Mouse (Mus musculus) kidney, embryonic 15.5 days (tissue): ENCODE results near the gene Gls. TPM values are rescaled to one million over a fixed set of nuclear protein-coding genes. Genes with fewer than 3 reads are reported as not detected.

Source experiments
- ATAC-seq: fragments of 200-750 bp; cut with Nextera tagmentation; replicated peaks from 2 replicates; pipeline ENCODE4 v1.8.0; 2017; ENCODE audit warnings: moderate TSS enrichment; ENCODE audit not compliant: low FRiP score
- H3K27ac ChIP-seq: fragments of 300-500 bp; sonication (generic); 2 replicates; pipeline ENCODE4 v1.5.1; 2015; ENCODE audit warnings: mild to moderate bottlenecking, inconsistent platforms
- H3K27me3 ChIP-seq: fragments of 300-500 bp; sonication (generic); 2 replicates; pipeline ENCODE4 v1.6.1; 2015; ENCODE audit warnings: inconsistent platforms
- H3K36me3 ChIP-seq: fragments of 300-500 bp; sonication (generic); 2 replicates; pipeline ENCODE4 v1.6.1; 2015; ENCODE audit warnings: inconsistent platforms
- H3K4me1 ChIP-seq: fragments of 300-500 bp; sonication (generic); 2 replicates; pipeline ENCODE4 v1.6.1; 2015; ENCODE audit warnings: inconsistent platforms
- H3K4me2 ChIP-seq: fragments of 300-500 bp; sonication (generic); 2 replicates; pipeline ENCODE4 v1.6.1; 2015; ENCODE audit warnings: moderate library complexity, mild to moderate bottlenecking, inconsistent platforms
- H3K4me3 ChIP-seq: fragments of 300-500 bp; sonication (generic); replicated peaks from 2 replicates; pipeline ENCODE4 v1.5.1; 2015; ENCODE audit warnings: mild to moderate bottlenecking, inconsistent platforms
- H3K9ac ChIP-seq: fragments of 300-500 bp; sonication (generic); 2 replicates; pipeline ENCODE4 v1.6.1; 2015; ENCODE audit warnings: mild to moderate bottlenecking, inconsistent platforms
- H3K9me3 ChIP-seq: fragments of 300-500 bp; sonication (generic); replicated peaks from 2 replicates; pipeline ENCODE4 v1.6.1; 2016; ENCODE audit warnings: inconsistent platforms
- WGBS: fragments of 180-500 bp; shearing (Covaris S2); methylation state at CpG from one replicate; pipeline ENCODE4 v1.1.7; 2015; ENCODE audit warnings: mixed read lengths; 5-methylcytosine and 5-hydroxymethylcytosine counted together
- polyA plus RNA-seq: library from polyadenylated mRNA; unstranded; fragments of >200 nt; fragmentation: Nextera tagmentation; extraction: Ambion mirVana; gene quantifications from 2 replicates; pipeline ENCODE4 v1.2.1, GENCODE M21; 2015

The Gls gene
- polyA plus RNA-seq, 1 experiment from 2014 or later = 23.4 TPM

GRCm38 (mm10) chr1:52140534-52140933, 92.5 kb downstream of the Gls start:
- no peak overlapping the region for H3K4me3 ChIP-seq
- no peak overlapping the region for H3K9ac ChIP-seq
- H3K27me3 ChIP-seq = no peaks in the 10 kb centered on the region
- no peak overlapping the region for H3K4me2 ChIP-seq
- H3K27ac ChIP-seq = no peak overlapping the region
- peaks cover 13% of the 10 kb centered on the region for H3K36me3 ChIP-seq
- H3K4me1 ChIP-seq = 0 out of 2 replicates have a peak, but pooled peaks cover 17% of the 10 kb centered on the region
- H3K9me3 ChIP-seq = no peaks in the 10 kb centered on the region
- ATAC-seq = no peak
- 54% methylated on average over 9 of the region's 9 CpGs for WGBS

DNA sequence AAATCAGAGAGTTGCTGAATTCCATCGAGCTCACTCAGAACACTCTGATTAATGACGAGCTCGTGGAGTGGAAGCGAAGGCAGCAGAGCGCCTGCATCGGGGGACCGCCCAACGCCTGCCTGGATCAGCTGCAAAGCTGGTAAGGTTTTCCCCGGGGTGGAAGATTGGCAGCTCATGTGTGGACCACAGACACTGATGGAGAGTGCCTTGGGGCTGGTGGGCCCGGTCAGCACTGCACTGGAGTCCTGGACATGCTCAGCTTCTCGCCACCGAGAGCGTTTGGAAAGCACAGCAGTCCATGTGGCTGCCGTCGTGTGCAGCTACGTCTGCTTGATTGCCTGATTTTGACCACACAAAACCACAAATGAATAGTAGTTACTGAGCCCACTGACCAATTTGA, 95.7 kb downstream of the Gls start:
- no peak for ATAC-seq
- Histone ChIP-seq H3K4me2 (no peak overlapping the region), H3K27me3 (no peaks in the 10 kb centered on the region), H3K4me3 (no peak overlapping the region), H3K27ac (no peak overlapping the region), H3K9me3 (no peaks in the 10 kb centered on the region), H3K4me1 (0 out of 2 replicates have a peak, but pooled peaks cover 7% of the 10 kb centered on the region), H3K36me3 (peaks cover 19% of the 10 kb centered on the region), H3K9ac (no peak overlapping the region)
- WGBS = 82% methylated on average over 16 of the region's 16 CpGs

- H3K27ac ChIP-seq = no peak overlapping the region
- no peaks in the 10 kb centered on the region for H3K9me3 ChIP-seq
- no peak for ATAC-seq
- peaks cover 13% of the 10 kb centered on the region for H3K36me3 ChIP-seq
- no peaks in the 10 kb centered on the region for H3K27me3 ChIP-seq
- H3K4me3 ChIP-seq = no peak overlapping the region
- WGBS = 84% methylated on average over 8 of the region's 8 CpGs
- no peak overlapping the region for H3K4me2 ChIP-seq
- no peaks in the 10 kb centered on the region for H3K4me1 ChIP-seq
- H3K9ac ChIP-seq = no peak overlapping the region
These were observed 99.8 kb downstream of the Gls start for GRCm38 (mm10) chr1:52133254-52133653.

DNA sequence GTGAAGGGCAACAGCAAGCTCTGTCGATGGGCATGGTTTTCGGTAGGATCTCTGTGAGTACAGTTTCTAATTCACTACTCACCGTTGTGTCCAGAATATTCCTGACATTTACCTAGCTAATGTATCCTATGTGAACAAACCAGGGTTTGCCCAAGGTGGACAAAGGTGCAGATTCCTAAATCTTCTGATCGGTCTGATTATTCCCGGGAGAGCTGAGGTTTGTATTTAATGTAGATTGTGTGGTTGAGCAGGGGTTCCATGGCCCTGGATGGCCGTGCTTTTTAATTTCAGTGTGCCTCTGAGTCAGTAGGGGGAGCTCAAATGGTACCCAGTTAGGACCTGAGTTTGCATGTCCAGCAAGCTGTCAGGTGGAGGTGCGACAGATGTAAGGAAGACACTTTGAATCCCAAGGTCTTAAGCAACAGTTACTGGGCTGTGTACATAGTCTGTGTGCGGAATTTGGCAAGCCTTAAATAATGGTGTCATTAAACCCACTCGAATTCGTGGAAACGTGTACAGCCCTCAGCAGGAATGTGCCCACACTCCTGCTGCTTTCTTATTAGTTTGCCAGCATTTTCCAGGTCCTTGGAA, 101.2 kb downstream of the Gls start:
- H3K9me3 ChIP-seq = no peaks in the 10 kb centered on the region
- H3K27ac ChIP-seq = no peak overlapping the region
- no peak overlapping the region for H3K9ac ChIP-seq
- ATAC-seq = no peak
- no peak overlapping the region for H3K4me2 ChIP-seq
- H3K36me3 ChIP-seq = peaks cover 10% of the 10 kb centered on the region
- WGBS = 82% methylated on average over 11 of the region's 11 CpGs
- H3K27me3 ChIP-seq = no peaks in the 10 kb centered on the region
- H3K4me1 ChIP-seq = no peaks in the 10 kb centered on the region
- no peak overlapping the region for H3K4me3 ChIP-seq

DNA sequence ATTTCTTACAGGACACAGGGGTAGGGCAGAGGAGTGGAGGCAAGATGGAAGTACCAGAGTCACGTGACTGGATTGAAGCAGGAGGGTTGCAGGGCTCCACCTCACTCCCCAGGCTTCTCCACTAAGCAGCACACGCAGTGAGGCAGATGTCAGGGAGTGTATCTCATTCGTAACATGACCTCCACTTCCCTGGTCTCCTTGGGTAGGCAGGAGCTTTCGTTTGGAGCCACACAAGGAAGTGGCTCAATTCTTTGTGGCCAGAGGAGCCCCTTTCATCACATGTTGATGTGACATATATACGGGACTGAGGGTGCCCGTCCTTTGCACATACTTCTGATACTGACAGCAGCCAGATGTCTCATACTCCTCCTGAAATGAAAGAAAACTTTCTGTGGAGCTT, 103.2 kb downstream of the Gls start:
- H3K27ac ChIP-seq = no peak overlapping the region
- H3K4me1 ChIP-seq = no peaks in the 10 kb centered on the region
- 44% methylated on average over 6 of the region's 6 CpGs for WGBS
- no peaks in the 10 kb centered on the region for H3K9me3 ChIP-seq
- peaks cover 17% of the 10 kb centered on the region for H3K36me3 ChIP-seq
- no peak overlapping the region for H3K4me2 ChIP-seq
- H3K4me3 ChIP-seq = no peak overlapping the region
- H3K27me3 ChIP-seq = no peaks in the 10 kb centered on the region
- no peak for ATAC-seq
- no peak overlapping the region for H3K9ac ChIP-seq

DNA sequence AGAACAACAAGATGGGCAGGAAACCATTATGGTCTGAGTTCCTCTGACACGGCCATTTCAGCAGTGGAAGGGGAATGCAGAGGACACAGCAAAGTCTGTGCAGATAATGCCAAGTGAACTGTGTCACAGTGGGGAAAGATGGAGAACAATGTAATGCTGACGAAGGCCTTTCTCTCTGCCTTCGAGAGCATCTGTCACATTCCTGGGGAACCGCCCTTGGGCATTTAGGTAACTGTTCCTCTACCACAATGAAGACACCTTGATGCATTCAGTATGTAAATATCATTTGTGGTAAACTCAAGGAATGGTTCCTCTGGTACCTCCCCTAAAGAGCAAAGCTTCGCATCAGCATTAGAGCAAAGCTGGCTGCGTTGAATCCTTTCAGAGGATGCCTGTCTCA, 105.7 kb downstream of the Gls start:
- Histone ChIP-seq H3K4me1 (no peaks in the 10 kb centered on the region), H3K4me2 (no peak overlapping the region), H3K27me3 (no peaks in the 10 kb centered on the region), H3K36me3 (peaks cover 12% of the 10 kb centered on the region), H3K9me3 (no peaks in the 10 kb centered on the region), H3K27ac (no peak overlapping the region), H3K9ac (no peak overlapping the region), H3K4me3 (no peak overlapping the region)
- WGBS = 93% methylated on average over 6 of the region's 6 CpGs
- no peak for ATAC-seq

GRCm38 (mm10) chr1:52124818-52125217, 108.2 kb downstream of the Gls start:
- 75% methylated on average over 3 of the region's 3 CpGs for WGBS
- Histone ChIP-seq H3K36me3 (peaks cover 12% of the 10 kb centered on the region), H3K9me3 (no peaks in the 10 kb centered on the region), H3K27ac (no peak overlapping the region), H3K4me1 (peaks cover 9% of the 10 kb centered on the region), H3K27me3 (no peaks in the 10 kb centered on the region), H3K4me2 (no peak overlapping the region), H3K9ac (no peak overlapping the region), H3K4me3 (no peak overlapping the region)
- no peak for ATAC-seq

GRCm38 (mm10) chr1:52121052-52121451, 112.0 kb downstream of the Gls start:
- H3K4me1 ChIP-seq = peaks cover 10% of the 10 kb centered on the region
- no peaks in the 10 kb centered on the region for H3K27me3 ChIP-seq
- H3K9me3 ChIP-seq = no peaks in the 10 kb centered on the region
- no peak overlapping the region for H3K9ac ChIP-seq
- no peak overlapping the region for H3K4me2 ChIP-seq
- no peak overlapping the region for H3K27ac ChIP-seq
- ATAC-seq = no peak
- H3K36me3 ChIP-seq = peaks cover under 1% of the 10 kb centered on the region; the same call in 1 of the 2 replicates
- no peak overlapping the region for H3K4me3 ChIP-seq
- WGBS = 89% methylated on average over 3 of the region's 3 CpGs

DNA sequence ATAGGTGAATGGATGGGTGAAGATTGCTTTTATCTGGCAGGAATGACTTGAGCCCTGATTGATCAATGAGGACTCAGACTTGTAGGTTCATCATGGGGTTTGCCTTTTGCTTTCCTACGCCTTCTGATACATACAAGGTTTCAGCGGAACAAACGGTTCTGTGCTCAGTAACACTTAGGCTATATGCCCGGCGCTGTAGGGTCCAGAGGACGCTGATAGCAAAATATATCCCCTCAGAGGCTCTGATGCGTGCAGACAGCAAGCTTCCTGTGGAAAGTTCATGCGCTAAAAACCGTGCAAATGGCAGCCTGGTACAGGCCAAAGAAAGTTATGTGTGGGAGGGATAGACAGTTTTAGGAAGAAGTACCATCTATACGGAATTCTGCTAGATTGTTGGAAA, 112.8 kb downstream of the Gls start:
- 27% methylated on average over 10 of the region's 10 CpGs for WGBS
- no peaks in the 10 kb centered on the region for H3K27me3 ChIP-seq
- H3K4me3 ChIP-seq = peak overlapping the region; percentile 94
- peak overlapping the region; percentile 87 for H3K4me2 ChIP-seq
- no peak overlapping the region for H3K27ac ChIP-seq
- no peaks in the 10 kb centered on the region for H3K9me3 ChIP-seq
- H3K36me3 ChIP-seq = no peaks in the 10 kb centered on the region; the same call in 1 of the 2 replicates
- peaks cover 10% of the 10 kb centered on the region for H3K4me1 ChIP-seq
- no peak for ATAC-seq
- H3K9ac ChIP-seq = 0 out of 2 replicates have a peak overlapping the region, but pooled peaks have one; percentile 70

GRCm38 (mm10) chr1:52119691-52120090, 113.3 kb downstream of the Gls start:
- Histone ChIP-seq H3K27ac (peak overlapping the region; percentile 56; the same call in 1 of the 2 replicates), H3K4me1 (peaks cover 10% of the 10 kb centered on the region), H3K9me3 (no peaks in the 10 kb centered on the region), H3K4me3 (peak overlapping the region; percentile 94), H3K9ac (peak overlapping the region; percentile 70), H3K36me3 (no peaks in the 10 kb centered on the region; the same call in 1 of the 2 replicates), H3K27me3 (no peaks in the 10 kb centered on the region), H3K4me2 (peak overlapping the region; percentile 87)
- ATAC-seq = no peak; the same call in 1 of the 2 replicates
- under 1% methylated on average over 20 of the region's 20 CpGs for whole genome bisulfite sequencing

DNA sequence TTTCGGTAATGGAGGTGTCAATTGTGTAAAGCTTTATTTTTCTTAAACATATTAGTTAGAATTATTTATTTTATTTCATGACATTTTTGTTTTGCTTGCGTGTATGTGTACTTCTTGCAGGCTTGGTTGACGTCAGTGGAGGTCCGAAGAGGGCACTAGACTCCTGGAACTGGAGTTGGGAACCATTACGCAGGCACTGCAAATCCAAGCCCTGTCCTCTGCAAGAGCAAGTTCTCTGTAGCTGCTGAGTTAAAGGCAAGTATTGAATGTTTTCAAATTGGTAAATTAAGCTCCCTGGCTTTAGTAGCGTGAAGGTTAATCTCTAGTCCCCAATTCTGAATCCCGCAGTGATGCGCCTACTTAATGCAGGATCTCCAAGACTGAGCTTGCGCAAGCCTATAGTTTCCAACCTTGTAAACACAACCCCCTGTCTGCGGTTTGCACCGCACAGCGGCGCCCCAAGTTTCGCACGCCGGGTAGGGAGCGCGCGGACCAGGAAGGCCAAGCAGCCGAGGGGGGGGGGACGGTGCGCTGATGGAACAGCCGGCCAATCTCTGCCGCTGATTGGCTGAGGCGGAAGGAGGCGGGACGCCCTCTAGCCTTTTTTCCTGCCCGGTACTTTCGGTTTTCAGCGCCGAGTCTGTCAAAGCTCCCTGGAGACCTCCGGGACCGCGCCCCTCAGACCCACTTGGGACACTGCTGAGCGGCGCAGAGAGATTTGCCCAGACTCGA, 114.0 kb downstream of the Gls start, which contains the start of gene Stat1:
Gene Stat1 (plus strand): TSS at position 581 of the 732 bp plus-strand sequence.
- peak; percentile 95 for ATAC-seq
- H3K36me3 ChIP-seq = no peaks in the 10 kb centered on the region; the same call in 1 of the 2 replicates
- H3K9ac ChIP-seq = peak within 1 kb of the TSS; percentile 70
- WGBS = 4% methylated on average over 36 of the region's 37 CpGs
- peak within 1 kb of the TSS; percentile 87 for H3K4me2 ChIP-seq
- no peaks in the 10 kb centered on the region for H3K27me3 ChIP-seq
- no peaks in the 10 kb centered on the region for H3K9me3 ChIP-seq
- peak within 1 kb of the TSS; percentile 94 for H3K4me3 ChIP-seq
- peak within 1 kb of the TSS; percentile 79 for H3K27ac ChIP-seq
- peaks cover 10% of the 10 kb centered on the region for H3K4me1 ChIP-seq

- Histone ChIP-seq H3K4me2 (no peak overlapping the region), H3K27ac (no peak overlapping the region), H3K9me3 (no peaks in the 10 kb centered on the region), H3K36me3 (no peaks in the 10 kb centered on the region), H3K4me1 (peaks cover 16% of the 10 kb centered on the region), H3K4me3 (no peak overlapping the region), H3K27me3 (no peaks in the 10 kb centered on the region), H3K9ac (no peak overlapping the region)
- no peak for ATAC-seq
- 83% methylated on average over 1 of the region's 1 CpGs for WGBS
These were observed 115.3 kb downstream of the Gls start for GRCm38 (mm10) chr1:52117777-52118176.
